Mouse (Mus musculus) left cerebral cortex, postnatal 10 days (tissue): ENCODE data around the gene Man1c1. TPM values are rescaled to one million over a fixed set of nuclear protein-coding genes. Genes with fewer than 3 reads are reported as not detected.

Source experiments
- DNase-seq, 2 experiments: peaks; one replicate each; pipeline ENCODE4 v3.0.0; 2021 to 2022; ENCODE audit warnings: low spot score in 2 of 2, mixed read lengths in 1 of 2; ENCODE audit errors: extremely low spot score in 1 of 2
- intact Hi-C: fragments of 180-260 bp; cut with DNase I; formaldehyde crosslinking; loops from one replicate; pipeline ENCODE4 v1.15.1; 2025
- total RNA-seq, 2 experiments: library from RNA; stranded (reverse); gene quantifications; 2 replicates each; pipeline ENCODE4 v1.2.3; 2021

Gene Man1c1
- total RNA-seq, 2 experiments from 2014 or later: 19.9 to 20.1 TPM

DNA sequence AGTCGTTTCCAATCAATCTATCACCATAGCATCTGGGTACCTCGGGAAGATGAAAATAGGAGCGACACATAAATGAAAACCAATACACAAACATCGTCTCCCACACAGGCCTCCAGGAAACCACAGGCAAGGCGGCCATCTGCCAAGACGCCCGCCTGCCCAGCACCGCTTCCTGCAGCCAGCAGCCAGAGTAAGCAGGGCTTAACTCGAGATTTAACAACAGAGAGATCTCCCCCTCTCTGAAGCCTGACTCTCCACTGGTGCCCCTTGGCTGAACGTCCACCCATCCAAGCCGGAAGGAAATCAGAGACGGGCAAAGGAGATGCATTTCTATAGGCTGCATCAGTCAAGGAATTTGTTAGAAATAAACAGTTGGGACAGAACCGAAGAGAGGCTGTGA, 21.1 kb downstream of the Man1c1 start:
- DNase-seq: peak in 1 of 2 experiments; percentile 78
- intact Hi-C loops: no loop called here

DNA sequence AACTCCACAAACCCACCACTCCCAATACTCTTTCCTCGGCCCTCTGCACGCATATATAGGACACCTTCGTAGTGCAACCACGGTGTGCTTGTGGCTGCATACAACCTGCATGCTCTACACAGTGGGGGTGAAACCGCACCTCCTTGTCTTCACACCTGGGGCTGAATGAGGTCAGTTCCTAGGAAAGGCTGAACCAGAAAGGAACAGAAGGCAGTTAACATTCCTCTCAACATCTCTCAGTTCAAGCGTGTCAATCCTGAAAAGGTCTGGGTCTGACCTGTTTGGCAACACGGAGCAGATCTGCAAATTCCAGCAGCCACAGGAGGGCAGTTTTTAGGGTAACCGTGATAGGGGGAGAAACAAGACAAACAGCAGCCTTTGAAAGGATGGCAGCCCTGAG, 21.7 kb downstream of the Man1c1 start:
- intact Hi-C loops: no loop called here
- DNase-seq: no peak

DNA sequence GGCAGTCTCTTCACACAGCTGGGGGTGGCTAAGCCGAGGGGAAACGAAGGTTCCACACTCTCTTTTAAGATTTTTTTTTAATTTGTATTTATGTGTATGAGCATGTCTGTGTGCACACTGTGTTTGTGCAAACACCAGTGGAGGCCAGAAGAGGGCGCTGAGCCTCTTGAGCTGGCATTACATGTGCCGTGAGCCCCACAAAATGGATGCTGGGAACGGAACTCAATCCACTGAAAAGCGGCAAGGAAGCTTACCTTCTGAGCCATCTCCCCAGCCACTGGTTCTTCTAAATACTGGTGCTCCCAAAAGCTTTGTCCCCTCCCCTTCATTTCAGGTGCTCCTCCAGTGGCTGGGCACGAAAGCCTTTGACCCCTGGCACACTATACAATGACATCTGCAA, 22.3 kb downstream of the Man1c1 start:
- no peak for DNase-seq
- intact Hi-C loops: no loop called here

DNA sequence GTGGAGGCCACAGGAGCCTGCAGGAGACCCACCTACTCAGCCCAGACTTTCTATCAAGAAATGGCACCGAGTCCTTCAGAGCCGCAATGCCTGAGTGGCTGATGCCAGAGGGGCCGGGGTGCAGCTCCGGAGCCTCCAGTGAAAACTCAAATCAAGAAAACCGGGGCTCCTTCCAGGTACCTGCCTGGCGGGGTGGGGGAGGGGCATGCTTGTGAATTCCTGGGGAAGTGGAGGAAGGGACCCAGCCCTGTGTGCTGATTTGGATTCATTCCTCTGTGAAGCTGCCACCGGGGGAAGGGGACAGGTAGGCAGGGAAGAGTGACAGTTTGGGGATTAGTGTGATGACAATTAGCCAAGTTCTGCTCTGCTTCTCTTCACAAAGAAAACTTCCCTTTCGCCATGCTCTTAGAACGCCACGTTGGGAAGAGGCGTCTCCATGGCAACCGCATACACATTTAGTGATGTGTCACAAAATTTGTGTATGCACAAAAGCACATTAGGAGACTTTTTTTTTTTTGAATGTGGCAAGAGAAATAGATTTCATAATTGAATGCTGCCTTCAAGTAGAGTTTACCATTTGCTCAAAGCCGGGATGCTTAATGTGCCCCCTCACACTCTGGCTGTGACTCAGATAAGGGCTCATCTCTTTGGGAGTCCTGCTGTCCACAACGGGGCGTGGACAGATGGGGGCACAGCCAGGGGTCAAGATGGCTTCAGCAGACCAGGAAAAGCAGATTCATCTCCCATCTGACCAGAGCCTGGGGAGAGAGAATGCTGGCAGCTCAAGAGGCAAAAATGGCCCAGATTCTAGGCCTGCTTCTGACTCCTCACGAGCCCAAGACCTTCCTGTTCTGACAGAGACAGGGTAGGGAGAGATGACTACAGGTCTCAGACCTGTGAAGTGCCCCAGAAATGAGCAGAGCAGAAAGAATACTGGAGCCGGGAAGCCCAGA, 26.3 kb downstream of the Man1c1 start:
- intact Hi-C loops: no loop called here
- DNase-seq: peak in 1 of 2 experiments; percentile 66

DNA sequence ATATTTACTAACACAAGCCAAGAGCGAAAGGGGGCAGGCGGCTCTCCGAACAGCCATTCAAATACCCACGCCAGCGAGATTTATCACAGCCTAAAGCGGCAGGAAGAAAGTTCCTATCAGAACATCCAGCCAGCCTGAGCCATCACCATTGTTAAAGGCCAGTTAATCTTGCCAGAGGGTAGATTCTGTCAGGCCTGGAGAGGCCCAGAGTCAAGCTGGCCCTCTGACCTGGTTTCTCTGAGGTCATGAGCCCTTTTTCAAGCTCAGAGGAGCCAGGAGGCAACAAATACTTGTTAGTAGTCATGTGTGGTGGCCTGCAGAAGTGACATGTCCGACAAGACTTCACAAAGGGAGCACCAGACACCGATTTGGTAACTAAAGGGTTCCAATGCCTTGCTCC, 28.3 kb downstream of the Man1c1 start:
- intact Hi-C loops: no loop called here
- no peak for DNase-seq

DNA sequence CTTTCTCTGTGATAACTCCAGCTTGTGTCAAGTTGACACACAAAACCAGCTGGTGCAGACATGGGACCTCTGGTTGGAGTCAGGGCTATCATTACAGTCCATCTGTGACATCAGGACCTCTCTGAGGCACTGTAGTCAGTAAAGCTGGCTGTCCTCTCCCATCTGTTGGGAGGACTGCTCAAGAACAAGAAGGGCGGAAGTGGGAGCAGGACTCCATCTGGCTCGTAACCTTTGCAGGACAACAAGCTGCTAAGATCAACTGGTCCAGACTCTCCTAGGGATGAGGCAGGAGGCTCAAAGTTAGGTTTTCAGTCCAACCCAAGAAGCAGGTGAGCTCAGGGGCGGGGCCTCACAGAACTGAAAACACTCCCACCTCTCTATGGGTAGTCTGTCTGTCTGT, 29.1 kb downstream of the Man1c1 start:
- DNase-seq: no peak
- intact Hi-C loops: no loop called here

DNA sequence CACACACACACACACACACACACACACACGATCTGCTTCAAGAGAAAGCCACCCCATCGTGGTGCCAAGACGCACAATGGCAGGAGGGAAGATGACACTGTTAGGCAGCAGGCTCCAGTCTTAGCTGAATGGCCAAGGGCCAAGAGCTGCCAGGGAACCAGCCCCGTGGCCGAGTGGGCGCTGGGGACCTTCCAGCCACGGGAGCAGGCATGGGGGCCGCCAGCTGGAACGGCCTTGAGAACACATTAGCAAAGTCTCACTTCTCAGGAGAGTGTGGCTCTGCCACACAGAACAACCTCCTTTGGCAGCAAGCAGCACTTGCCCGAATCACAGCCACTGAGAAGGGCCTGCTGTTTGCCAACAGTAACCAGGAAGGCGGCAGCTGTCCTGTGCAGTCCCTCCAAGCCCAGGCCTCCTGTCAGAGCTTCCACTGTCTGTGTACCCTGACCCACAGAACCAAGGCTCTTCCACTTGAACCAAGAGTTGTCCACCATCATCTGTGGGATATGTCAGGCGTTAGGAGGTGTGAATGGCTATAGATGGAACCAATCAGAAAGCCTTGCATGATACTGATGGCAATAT, 30.1 kb downstream of the Man1c1 start:
- peak; percentile 37 to 59 for DNase-seq
- intact Hi-C loops: no loop called here

DNA sequence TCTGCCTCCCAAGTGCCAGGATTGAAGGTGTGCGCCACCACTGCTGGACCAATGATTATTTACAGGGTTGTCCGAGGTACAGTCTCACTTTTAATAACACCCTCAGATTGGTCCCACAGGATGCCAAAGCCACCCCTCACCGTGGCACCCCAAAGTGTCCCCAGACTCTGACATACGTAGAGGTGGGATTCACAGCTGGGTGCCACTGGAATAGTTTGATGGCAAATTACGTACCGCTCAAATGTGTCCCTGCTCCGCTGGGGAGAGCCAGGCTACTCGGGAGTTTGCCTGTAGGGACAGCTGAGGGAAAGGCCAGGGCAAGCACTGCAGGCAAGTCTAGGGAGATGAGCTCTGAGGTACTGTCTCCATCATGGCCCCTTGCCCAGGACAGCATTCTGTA, 30.9 kb downstream of the Man1c1 start:
- intact Hi-C loops: no loop called here
- no peak for DNase-seq

DNA sequence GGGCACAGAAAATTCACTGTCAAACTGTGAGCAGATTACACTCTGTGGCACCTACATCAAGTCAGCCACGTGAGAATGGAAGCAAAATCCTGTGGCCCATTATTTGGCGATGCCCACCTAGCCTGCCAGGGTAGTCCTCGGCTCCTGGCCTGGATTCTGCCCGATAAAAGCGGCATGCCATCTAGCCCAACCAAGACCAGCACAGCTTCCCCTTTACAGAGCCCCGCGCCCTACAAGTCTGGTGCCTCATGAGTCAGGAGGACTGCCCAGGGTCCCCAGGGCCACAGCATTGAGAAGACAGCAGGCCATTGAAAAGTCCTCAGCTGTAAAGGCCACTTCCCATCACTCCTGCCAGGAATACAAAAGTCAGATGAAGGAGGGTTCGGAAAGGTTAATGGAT, 31.8 kb downstream of the Man1c1 start:
- DNase-seq: no peak
- intact Hi-C loops: no loop called here

DNA sequence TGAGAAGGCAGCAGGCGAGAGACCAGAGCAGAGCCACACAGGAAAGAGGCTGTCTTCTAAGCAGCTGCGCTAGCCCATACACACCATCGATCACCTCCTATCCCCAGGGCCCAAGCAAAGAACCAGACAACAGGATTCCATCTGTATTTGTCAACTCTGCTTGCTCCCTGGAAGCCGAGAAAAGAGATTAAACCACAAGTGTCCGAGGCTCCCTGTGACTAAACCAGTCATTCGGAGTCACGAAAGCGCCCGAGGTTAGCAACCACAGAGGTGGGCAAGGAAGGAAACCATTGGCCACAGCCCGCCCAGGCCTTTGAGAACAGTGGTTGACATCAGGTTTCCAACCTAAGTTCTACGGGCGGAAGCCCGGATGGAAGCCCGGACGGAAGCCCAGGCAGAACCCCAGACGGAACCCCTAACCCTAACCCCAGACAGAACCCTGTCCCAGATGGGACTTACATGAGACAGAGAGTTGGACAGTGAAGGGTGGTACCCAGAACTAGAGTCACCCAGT, 32.4 kb downstream of the Man1c1 start:
- DNase-seq: no peak
- intact Hi-C loops: no loop called here

DNA sequence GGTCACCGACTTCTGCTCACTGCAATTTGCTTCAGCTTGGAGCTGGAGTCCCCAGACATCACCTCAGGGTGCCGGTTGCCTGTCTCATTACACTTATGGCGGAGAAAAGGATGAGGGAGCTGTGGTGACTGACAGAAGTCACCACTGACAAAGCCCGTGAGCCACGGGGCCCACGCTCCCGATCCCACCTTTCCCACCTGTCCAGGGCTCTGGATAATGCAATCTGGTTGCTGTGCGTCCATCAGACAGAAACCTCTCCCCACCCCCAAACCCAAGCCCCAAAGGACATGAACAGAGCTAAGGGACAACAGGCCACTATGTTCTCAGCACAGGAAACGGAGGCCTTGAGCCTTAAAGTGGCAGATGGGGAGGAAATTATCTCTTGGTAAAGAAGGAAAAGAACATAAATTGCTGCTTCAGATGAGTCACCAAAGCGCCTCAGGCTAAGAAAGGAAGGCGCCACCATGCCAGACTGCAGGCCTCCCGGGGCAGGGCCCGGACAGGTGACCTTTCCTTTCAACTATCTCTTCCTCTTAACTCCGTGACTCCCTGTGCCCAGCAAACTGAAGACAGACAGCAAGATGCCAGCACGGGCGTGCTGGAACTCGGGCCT, 34.2 kb downstream of the Man1c1 start:
- DNase-seq: no peak
- intact Hi-C loops: no loop called here

DNA sequence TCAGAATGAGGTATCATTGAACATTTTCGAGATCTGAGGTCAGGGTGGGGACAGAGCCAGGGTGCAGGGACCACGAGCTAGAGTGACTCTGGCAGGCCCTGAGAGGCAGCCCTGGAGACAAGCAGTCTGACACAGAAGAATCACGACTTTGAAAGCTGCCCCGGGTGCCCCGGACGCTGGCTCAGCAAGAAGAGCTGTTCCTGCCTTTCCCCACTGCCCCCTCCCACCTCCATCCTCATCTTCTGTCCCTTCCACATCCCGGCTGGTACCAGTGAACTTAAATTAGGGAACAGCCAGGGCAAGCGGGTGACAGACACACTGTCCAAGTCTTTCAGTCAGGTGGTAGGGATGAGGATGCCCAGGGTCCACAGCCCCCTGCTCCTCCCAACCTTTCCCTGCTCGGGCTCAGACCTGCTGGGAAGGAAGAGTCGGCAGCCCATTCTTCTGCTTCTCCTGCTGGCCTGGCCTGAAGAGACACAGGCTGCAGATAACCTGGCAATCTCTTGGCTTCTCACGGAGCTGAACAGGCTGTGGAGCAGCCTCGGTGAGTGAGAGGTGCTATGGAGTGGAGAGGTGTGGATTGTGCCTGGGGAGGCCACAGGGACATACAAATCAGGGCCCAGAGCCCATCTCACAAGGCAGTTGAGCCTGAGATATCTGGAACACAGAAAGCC, 35.6 kb downstream of the Man1c1 start:
- no peak for DNase-seq
- intact Hi-C loops: no loop called here

DNA sequence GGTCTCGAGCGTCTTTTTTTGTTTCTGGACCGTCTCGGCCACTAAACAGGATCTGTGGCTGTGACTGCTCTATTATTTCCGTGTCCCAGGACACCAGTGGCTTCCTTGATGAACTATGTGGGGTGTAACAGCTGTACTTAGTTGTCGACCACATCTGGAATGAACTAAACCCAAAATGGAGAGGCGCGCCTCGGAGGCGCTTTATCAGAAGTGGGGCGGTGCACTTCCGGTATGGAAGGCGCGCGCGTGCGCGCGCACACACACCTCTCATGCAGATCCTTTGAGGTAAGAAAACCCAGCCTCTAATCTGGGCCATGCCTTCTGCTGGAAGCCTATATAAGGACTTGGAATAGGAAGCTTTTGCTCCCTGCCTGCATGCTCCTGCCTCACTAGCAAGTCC, 37.7 kb downstream of the Man1c1 start:
- DNase-seq: no peak
- intact Hi-C loops: no loop called here

DNA sequence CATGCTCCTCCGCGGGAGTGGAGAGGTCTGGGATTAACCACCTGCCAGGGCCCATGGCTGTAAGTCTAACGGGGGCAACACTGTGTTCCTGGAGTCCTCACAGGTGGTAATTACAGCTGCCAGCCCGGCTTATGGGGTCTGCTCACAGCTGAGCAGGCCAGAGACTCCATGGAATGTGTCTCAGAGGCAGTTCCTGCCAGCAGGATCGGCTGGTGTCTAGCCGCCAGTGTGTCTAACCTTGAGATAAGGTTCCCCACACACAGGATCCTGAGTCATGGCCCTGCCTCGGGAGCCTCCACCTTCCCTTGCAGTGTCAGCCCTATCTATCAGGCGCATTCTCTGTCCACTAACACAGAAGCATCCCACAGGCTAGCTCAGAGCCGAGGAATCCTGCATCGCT, 41.0 kb downstream of the Man1c1 start:
- DNase-seq: no peak
- intact Hi-C loops: no loop called here

DNA sequence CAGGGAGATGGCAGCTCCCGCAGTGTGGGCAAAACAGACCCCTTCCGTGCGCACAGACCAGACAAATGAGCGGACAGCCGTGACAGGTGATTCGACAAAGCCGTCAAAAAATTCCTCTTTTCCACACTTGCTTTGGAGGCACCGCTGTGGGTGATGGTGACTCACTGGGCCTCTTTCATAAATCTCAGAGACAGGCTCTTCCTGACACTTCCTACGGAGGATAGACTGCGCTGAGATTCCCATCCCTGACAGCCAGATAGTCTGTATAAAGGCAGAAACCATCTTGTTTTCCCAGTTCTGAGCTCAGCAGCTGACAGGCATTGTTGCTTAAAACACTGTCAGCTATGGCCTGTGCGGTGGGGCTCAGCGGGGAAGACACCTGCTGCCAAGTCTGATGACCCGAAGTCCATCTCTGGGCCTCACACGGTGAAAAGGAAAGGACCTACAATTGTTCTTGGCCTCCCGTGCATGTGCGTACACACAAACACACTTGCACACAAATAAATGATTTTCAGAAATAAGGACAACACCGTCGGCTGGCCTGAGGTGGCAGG, 43.4 kb downstream of the Man1c1 start:
- intact Hi-C loops: no loop called here
- no peak for DNase-seq

DNA sequence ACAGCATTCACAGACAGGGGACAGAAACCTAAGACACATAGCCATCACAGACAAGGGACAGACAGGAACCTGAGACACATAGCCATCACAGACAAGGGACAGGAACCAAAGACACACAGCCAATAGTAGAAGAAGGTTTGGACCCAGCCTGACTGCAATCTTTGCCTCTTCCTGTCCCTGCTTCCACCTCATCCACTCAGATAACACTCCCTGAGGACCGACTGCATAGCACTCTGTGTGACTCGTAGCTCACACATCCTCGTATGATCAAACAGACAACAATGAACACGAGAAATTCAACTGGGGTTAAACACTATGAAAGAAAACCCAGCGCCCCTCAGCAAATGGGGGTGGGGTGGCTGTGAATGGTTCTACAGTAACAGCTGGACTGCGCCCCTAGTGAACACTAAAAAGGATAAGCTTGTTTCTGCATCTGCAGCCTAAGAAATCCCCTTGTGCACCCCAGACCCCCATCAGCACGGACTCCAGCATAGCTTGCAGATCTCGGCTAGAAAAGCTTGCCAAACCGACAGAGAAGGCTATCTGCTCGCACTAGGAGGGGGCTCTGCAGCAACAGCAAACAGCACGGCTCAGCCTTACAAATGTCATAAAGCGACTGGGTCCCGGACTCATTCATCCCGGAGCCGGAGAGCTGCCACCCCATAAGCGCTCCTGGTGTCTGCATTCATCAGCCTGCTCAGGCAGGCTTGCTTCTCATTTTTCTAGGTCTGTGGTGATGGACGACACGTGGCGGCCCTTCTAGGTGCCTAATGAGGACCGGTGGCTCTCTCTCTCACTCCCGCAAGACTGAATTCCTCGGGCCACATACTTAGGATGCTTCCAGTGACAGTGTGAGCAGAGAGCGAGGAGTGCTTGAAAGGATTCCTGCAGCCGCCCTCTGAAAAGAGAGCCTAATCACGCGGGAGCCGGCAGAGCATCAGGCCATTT, 44.5 kb downstream of the Man1c1 start:
- DNase-seq: no peak
- intact Hi-C loops: no loop called here

DNA sequence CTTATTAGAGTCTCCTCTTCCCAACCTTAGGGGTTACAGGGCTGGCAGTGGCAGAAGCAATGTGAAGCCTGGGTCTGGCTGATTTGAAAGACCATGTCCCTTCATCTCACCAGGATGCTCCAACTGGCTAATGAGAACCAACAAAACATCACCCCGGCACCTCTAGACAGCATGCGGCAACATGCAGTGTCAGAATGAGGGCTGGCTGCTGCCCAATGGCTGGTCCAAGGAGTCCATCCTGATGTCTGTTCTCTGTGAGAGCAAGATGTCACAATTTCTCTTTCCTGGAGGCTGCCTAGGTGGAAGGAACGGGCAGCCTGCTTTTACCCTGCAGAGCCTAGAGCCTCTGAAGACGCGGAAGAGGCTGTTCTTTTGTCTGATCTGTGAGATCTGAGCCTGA, 46.6 kb downstream of the Man1c1 start:
- intact Hi-C loops: no loop called here
- DNase-seq: no peak

DNA sequence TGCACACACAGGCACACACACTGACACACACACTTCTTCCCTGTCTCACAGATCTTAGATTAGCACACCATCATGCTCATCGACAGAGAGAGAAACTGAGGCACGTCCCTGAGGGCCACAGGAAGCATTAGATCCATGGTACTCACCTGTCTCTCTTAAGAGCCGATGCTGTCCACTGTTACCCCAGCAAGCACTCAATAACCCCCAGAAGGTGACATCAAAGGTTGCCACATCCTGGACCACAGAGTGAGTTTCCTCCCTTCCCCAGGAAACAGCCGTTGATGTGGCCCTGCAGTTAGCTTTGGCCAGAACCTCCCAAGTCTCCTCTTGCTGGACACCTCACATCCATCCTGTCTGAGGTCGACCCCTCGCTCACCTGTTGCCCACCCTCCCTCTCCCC, 49.7 kb downstream of the Man1c1 start:
- intact Hi-C loops: no loop called here
- no peak for DNase-seq
